Mouse (Mus musculus): ENCODE data around the gene Zfp28. TPM values are rescaled to one million over a fixed set of nuclear protein-coding genes. Genes with fewer than 3 reads are reported as not detected.
A peak's percentile ranks its signal among the peaks of the same experiment; 100 is the strongest.

Zfp28 gene
- total RNA-seq, 4 experiments from 2014 or later, result 4.2 to 9.0 (median 6.5) TPM

DNA sequence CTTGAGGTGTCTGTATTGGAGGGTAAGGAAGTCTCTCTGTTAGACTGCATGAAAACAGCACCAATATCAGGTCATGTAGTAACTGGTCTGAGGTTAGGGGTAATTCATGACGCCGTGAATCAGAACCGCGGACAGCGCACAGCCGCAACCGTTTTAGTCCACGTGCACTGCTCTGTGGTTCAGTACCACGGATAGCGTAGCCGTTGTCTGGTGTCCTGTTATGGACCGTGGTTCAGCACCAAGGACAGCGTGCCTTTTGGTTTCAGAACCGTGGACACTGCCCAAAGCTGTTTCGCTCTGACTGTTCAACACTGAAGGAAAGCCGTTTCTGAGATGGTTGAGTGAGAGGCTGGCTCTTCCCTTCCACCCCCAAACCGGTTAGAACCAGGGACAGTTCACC is 26.9 kb downstream of the Zfp28 start, which contains the start of gene Gm20715:
Gene Gm20715 (plus strand): TSS at position 235 of the 400 bp plus-strand sequence.
- peak; percentile 88 for DNase-seq

- no peak for DNase-seq
These were observed 31.7 kb downstream of the Zfp28 start for GRCm38 (mm10) chr7:6414626-6415441.

DNA sequence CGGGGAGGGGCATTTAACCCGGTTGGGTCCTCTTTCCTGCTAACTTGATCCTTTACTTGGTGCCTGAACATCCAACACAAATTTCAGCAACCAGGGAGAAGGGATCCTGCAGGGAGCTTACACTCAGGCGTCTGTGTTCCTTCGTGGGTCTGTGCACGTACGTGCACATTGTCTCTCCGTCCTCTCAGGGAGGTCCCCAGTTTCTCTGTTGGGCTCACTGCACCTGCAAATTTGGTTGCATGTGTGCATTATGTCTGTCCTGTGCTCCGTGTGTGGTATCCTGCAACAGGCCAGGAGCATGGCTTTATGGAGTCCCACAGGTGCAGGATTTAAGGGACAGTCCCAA is 32.3 kb downstream of the Zfp28 start:
- DNase-seq, result no peak

DNA sequence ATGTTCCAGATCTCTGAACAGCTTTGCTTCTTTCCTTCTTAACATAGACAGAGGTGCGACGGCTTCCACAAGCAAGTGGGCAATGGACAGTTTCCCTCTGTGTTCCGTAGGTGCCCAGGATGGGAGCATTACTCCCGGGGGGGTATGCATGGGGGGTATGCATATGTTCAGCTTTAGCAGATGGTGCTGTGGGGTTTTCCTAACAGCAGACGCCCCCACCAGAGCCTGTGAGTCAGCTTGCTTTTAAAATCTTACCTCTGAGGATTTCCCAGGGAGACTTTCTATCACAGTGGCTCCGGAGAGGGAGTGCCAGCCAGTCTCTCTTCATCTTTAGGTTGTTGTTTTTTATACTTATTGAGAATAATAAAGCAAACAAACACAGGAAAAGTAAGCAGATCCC is 36.8 kb downstream of the Zfp28 start:
- DNase-seq, result no peak

- DNase-seq, result no peak
These were observed 46.3 kb downstream of the Zfp28 start for GRCm38 (mm10) chr7:6429381-6429780.

- no peak for DNase-seq
These were observed 47.2 kb downstream of the Zfp28 start for GRCm38 (mm10) chr7:6430342-6430741.

DNA sequence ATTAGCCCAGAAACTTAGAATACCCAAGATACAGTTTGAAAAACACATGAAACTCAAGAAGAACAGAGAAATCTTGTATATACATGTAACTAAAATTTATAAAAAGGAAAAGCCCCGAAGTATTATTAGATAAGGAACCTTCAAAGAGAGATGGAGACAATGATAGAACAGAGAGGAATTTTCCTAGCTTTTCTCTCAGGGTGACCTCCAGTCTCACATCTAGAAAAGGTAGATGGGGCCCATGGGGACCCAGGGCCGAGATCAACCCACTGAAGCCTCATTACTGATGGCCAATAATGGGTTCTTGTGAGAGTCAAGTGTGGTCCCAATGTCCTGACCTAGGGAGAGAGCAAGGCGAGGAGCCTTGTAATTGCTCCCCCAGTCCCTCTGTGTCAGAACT is 55.3 kb downstream of the Zfp28 start, which contains the start of gene Olfr1344:
Gene Olfr1344 (plus strand): TSS at position 301 of the 400 bp plus-strand sequence.
- no peak for DNase-seq

DNA sequence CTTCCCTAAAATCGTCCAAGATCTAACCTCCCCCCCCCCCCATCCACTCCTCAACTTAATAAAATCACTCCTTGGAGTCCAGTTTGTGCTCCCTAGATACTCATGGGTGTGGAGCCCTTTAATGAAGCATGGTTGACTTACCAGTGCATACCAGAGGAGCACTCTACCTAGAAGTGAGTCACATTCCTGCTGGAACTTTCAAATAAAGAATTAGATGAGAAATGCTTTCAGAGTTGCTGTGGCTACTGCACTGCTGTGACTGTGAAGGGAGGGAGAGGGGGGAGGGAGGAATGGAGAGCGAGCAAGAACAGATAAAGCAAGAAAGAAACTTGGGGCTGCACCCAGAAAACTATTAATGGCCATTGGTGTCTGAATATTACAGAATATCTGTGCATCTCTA is 58.1 kb downstream of the Zfp28 start:
- no peak for DNase-seq

Other genes starting within 250 kb of the Zfp28 start
- gene Zfp787, start 227.3 kb upstream of the Zfp28 start, total RNA-seq (2022), result 10 to 100 TPM; 42.8 to 60.3 (median 58.4) TPM
- gene Zfp444, start 211.1 kb upstream of the Zfp28 start, total RNA-seq (2022), result 10 to 100 TPM; 33.7 to 39.7 (median 35.2) TPM
- gene Galp, start 186.2 kb upstream of the Zfp28 start, total RNA-seq (2022), result not detected
- not detected for gene Zscan5b, start 161.0 kb upstream of the Zfp28 start, total RNA-seq (2022)
- not detected for gene Epp13, start 130.6 kb upstream of the Zfp28 start, total RNA-seq (2022)
- gene Zfp667, start 96.7 kb upstream of the Zfp28 start, total RNA-seq (2022), result 10 to 100 TPM; 10.0 to 15.3 (median 11.3) TPM
- 1 to 10 TPM; 4.1 to 4.7 (median 4.4) TPM for gene Zfp583, start 52.0 kb upstream of the Zfp28 start, total RNA-seq (2022)
- 1 to 10 TPM; 1.0 to 2.2 (median 1.4) TPM for gene Gm3854, start 39.5 kb upstream of the Zfp28 start, total RNA-seq (2022)
- 1 to 10 TPM; 2.7 to 5.0 (median 3.8) TPM for gene Zfp78, start 20.0 kb upstream of the Zfp28 start, total RNA-seq (2022)
- 1 to 10 TPM in 2 of 4 experiments, under 1 TPM in 2; 0.35 to 1.4 (median 0.78) TPM for gene Smim17, start 15.4 kb downstream of the Zfp28 start, total RNA-seq (2022)
- under 1 TPM in 1 of 4 experiments, not detected in 3; 0.05 TPM for gene Gm20715, start 27.0 kb downstream of the Zfp28 start, total RNA-seq (2022)
- under 1 TPM in 2 of 4 experiments, not detected in 2; 0.27 to 0.46 TPM for gene Olfr1344, start 55.4 kb downstream of the Zfp28 start, total RNA-seq (2022)
- gene Olfr1336, start 72.9 kb downstream of the Zfp28 start, total RNA-seq (2022), result under 1 TPM in 1 of 4 experiments, not detected in 3; 0.03 TPM
- not detected for gene Olfr1346, start 83.8 kb downstream of the Zfp28 start, total RNA-seq (2022)
- not detected for gene Olfr5, start 103.6 kb downstream of the Zfp28 start, total RNA-seq (2022)
- gene Olfr1347, start 116.5 kb downstream of the Zfp28 start, total RNA-seq (2022), result not detected
- gene Olfr1348, start 125.5 kb downstream of the Zfp28 start, total RNA-seq (2022), result not detected
- gene Olfr1349, start 139.7 kb downstream of the Zfp28 start, total RNA-seq (2022), result not detected
- gene Olfr1350, start 181.5 kb downstream of the Zfp28 start, total RNA-seq (2022), result not detected

All from adrenal gland, adult 8-10 months (tissue).